Mouse (Mus musculus) limb, embryonic 15.5 days (tissue): ENCODE data around the gene Rplp0. TPM values are rescaled to one million over a fixed set of nuclear protein-coding genes. Genes with fewer than 3 reads are reported as not detected.

Source experiments
- ATAC-seq: fragments of 200-750 bp; cut with Nextera tagmentation; 2 replicates; pipeline ENCODE4 v1.8.0; 2017; ENCODE audit warnings: low read depth, moderate TSS enrichment; ENCODE audit not compliant: insufficient number of reproducible peaks, low FRiP score, low TSS enrichment
- H3K27ac ChIP-seq: fragments of 300-500 bp; sonication (generic); 2 replicates; pipeline ENCODE4 v1.5.1; 2015; ENCODE audit warnings: moderate library complexity, mild to moderate bottlenecking, inconsistent platforms
- H3K27me3 ChIP-seq: fragments of 300-500 bp; sonication (generic); 2 replicates; pipeline ENCODE4 v1.6.1; 2015; ENCODE audit warnings: inconsistent platforms
- H3K36me3 ChIP-seq: fragments of 300-500 bp; sonication (generic); 2 replicates; pipeline ENCODE4 v1.6.1; 2015; ENCODE audit warnings: inconsistent platforms
- H3K4me1 ChIP-seq: fragments of 300-500 bp; sonication (generic); 2 replicates; pipeline ENCODE4 v1.6.1; 2015; ENCODE audit warnings: inconsistent platforms
- H3K4me2 ChIP-seq: fragments of 300-500 bp; sonication (generic); 2 replicates; pipeline ENCODE4 v1.6.1; 2015; ENCODE audit warnings: mild to moderate bottlenecking, inconsistent platforms
- H3K4me3 ChIP-seq: fragments of 300-500 bp; sonication (generic); 2 replicates; pipeline ENCODE4 v1.5.1; 2015; ENCODE audit warnings: mild to moderate bottlenecking, inconsistent platforms
- H3K9ac ChIP-seq: fragments of 300-500 bp; sonication (generic); 2 replicates; pipeline ENCODE4 v1.6.1; 2015; ENCODE audit warnings: inconsistent platforms
- H3K9me3 ChIP-seq: fragments of 300-500 bp; sonication (generic); 2 replicates; pipeline ENCODE4 v1.6.1; 2016; ENCODE audit warnings: inconsistent platforms
- WGBS: fragments of 180-500 bp; shearing (Covaris S2); methylation state at CpG from one replicate; pipeline ENCODE4 v1.1.7; 2015; 5-methylcytosine and 5-hydroxymethylcytosine counted together
- polyA plus RNA-seq: library from polyadenylated mRNA; unstranded; fragments of >200 nt; fragmentation: Nextera tagmentation; extraction: Ambion mirVana; gene quantifications from 2 replicates; pipeline ENCODE4 v1.2.1, GENCODE M21; 2015

Gene Rplp0
- polyA plus RNA-seq, result 1,505 and 1,752 TPM in 2 replicates

DNA sequence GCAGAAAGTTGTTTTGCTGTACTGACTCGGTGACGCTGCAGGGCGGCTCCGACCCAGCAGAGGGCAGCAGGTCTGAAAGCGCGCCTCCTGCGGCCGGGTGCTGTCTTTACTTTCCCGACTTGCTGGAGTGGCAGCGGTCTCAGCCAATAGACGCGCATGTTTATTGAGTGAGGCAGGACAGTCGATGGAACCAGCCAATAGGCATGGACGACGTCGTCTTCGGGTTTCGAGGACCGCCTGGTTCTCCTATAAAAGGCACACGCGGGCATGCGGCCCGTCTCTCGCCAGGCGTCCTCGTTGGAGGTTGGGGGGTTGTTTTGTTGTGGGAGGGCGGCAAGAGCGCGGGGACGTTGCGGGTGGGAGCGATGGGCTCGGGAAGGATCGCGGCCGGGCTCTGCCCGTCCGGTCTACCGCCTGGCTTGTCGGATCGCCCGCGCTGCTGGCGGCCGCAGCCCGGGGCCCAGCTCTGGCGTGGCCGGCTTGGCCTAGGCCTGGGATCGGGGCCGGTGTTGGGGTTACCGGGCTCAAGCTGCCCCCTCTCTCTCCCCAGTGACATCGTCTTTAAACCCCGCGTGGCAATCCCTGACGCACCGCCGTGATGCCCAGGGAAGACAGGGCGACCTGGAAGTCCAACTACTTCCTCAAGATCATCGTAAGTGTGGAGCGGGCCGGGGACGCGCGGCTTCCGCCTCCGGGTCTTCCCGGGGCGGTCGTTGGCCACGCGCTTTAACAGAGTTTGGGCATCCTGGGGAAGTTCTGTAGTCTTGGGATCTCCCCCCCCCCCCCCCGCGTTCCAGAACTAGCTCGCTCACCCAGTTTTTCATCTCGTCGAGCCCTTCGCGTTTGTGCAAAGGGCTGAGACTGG is at the start of gene Rplp0:
Gene Rplp0, plus strand, starts transcription at position 231 of the 865 bp plus-strand sequence.
- Histone ChIP-seq H3K27me3 (no peaks in the 10 kb centered on the region), H3K36me3 (peaks cover 51% of the 10 kb centered on the region), H3K4me2 (peak within 1 kb of the TSS; percentile 62), H3K27ac (peak within 1 kb of the TSS; percentile 90), H3K9ac (peak within 1 kb of the TSS; percentile 99), H3K4me1 (peaks cover 28% of the 10 kb centered on the region), H3K4me3 (peak within 1 kb of the TSS; percentile 85), H3K9me3 (no peaks in the 10 kb centered on the region)
- peak; percentile 96 for ATAC-seq
- under 1% methylated on average over 75 of the region's 78 CpGs for whole genome bisulfite sequencing

DNA sequence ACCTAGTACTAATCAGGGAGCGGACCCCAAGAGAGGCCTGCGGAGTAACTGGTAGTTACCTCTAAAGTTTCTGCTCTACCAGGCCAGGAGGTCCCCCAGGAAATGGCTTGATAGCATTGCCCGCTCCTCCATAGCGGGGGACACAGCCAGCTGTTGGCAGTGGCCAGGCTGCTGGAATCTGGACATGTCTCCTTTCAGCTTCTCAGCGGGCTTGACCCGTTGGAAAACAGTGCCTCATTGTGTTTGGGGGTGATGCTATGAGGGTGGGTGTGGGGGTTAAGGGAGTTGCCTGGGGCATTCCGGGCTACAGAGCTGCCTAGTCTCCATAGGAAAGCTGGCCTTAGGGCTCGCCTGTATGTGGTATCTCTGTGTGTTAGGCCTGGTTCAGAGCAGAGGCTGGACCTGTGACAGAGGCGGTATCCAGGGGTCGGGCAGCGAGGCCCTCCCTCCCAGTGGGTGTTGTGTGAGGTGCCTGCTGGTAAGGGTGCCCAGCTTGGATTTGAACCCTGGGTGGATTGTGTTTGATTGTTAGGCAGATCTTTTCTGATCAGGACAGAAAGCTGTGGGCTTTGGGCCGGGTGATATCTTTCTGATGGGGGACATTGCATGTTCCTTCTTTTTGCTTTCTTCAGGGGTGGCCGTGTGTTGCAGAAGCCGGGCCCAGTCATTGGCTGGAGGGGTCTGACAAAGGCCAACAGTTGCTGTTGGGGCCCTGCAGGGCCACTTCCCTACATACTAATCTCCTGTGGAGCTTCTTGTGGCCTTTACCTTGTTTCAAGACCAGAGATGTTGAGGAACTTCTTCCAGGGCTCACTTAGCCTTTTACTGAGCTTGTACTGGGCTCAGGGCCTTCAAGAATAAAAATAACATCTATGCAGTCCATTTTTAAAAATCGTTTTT is 49.2 kb upstream of the Rplp0 start:
- Histone ChIP-seq H3K27ac (peak overlapping the region; percentile 79), H3K4me2 (peak overlapping the region; percentile 75), H3K9me3 (no peaks in the 10 kb centered on the region), H3K9ac (0 out of 2 replicates have a peak overlapping the region, but pooled peaks have one; percentile 12), H3K4me3 (peak overlapping the region; percentile 91), H3K36me3 (peaks cover 7% of the 10 kb centered on the region; the same call in 1 of the 2 replicates), H3K27me3 (no peaks in the 10 kb centered on the region), H3K4me1 (peaks cover 64% of the 10 kb centered on the region)
- no peak for ATAC-seq
- 67% methylated on average over 15 of the region's 15 CpGs for WGBS

DNA sequence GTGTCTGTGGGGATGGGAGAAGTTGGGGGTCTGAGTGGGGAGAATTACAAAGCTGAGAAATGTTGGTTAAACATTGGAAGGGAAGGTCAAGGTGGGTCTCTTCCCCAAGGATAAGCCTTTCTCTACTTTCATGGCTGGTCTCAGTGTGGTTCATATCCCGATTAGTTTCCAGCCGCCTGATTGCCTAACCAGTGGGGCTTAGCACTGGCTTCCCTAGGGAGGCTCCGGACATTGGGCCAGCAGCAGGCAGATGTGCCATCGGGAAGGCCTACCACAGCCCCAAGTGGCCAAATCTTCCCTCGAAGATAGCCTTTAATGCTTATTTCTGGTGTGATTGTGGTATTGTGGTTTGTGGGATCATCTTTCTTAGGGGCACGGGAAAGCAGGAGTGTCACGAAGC is 46.9 kb upstream of the Rplp0 start:
- Histone ChIP-seq H3K36me3 (peaks cover 13% of the 10 kb centered on the region; the same call in 1 of the 2 replicates), H3K4me1 (peaks cover 74% of the 10 kb centered on the region), H3K4me3 (no peak overlapping the region), H3K9ac (no peak overlapping the region), H3K9me3 (no peaks in the 10 kb centered on the region), H3K27ac (no peak overlapping the region), H3K27me3 (no peaks in the 10 kb centered on the region), H3K4me2 (no peak overlapping the region)
- no peak for ATAC-seq
- WGBS, result 90% methylated on average over 7 of the region's 7 CpGs

DNA sequence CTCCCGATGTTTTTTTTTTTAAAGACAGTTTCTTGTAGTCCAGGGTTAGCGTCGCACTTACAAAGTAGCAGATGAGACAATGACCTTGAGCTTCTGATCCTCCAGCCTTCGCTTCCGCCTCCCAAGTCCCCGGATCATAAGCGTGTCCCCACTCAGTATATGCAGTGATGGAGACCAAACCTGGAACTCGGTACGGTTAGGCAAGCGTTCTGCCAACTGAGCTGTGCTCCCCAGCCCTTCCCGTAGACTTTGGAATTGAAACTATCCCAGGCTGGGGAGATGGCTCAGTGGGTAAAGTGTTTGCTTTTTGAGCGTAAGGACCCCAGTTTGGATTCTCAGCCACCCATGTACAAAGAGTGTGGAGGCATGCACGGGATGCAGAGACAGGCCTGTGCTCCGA is 46.0 kb upstream of the Rplp0 start:
- Histone ChIP-seq H3K4me1 (peaks cover 65% of the 10 kb centered on the region), H3K9me3 (no peaks in the 10 kb centered on the region), H3K27ac (no peak overlapping the region), H3K9ac (no peak overlapping the region), H3K27me3 (no peaks in the 10 kb centered on the region), H3K4me3 (no peak overlapping the region), H3K4me2 (no peak overlapping the region), H3K36me3 (peaks cover 13% of the 10 kb centered on the region; the same call in 1 of the 2 replicates)
- ATAC-seq, result no peak
- 95% methylated on average over 14 of the region's 14 CpGs for WGBS

DNA sequence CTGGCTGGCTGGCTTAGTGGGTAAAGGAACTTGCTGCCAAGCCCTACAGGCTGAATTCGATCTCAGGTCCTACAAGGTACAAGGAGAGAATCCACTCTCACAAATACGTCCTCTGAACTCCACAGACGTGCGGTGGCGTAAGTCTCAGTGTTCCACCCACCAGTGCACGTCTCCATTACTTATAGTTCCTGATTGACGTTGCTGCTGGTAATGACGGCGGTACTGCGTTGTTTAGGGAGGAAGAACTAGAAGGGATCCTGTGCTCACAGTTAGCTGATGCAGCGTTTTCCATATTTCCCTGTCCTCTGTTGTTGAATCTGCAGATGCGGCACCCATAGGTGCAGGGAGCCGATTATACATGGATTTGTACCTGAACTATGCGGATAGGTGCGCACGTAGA is 45.5 kb upstream of the Rplp0 start:
- Histone ChIP-seq H3K27ac (peak overlapping the region; percentile 90), H3K27me3 (no peaks in the 10 kb centered on the region), H3K4me3 (no peak overlapping the region), H3K36me3 (peaks cover 13% of the 10 kb centered on the region; the same call in 1 of the 2 replicates), H3K9me3 (no peaks in the 10 kb centered on the region), H3K4me1 (peaks cover 60% of the 10 kb centered on the region), H3K9ac (no peak overlapping the region), H3K4me2 (no peak overlapping the region)
- no peak for ATAC-seq
- 92% methylated on average over 16 of the region's 16 CpGs for WGBS

- no peak overlapping the region; the same call in 1 of the 2 replicates for H3K4me2 ChIP-seq
- ATAC-seq, result no peak
- H3K36me3 ChIP-seq, result peaks cover 13% of the 10 kb centered on the region; the same call in 1 of the 2 replicates
- H3K4me1 ChIP-seq, result peaks cover 54% of the 10 kb centered on the region
- H3K4me3 ChIP-seq, result no peak overlapping the region
- no peaks in the 10 kb centered on the region for H3K27me3 ChIP-seq
- H3K9ac ChIP-seq, result no peak overlapping the region
- WGBS, result 58% methylated on average over 6 of the region's 6 CpGs
- no peaks in the 10 kb centered on the region for H3K9me3 ChIP-seq
- peak overlapping the region; percentile 90 for H3K27ac ChIP-seq
Measured at GRCm38 (mm10) chr5:115514346-115514745, 44.9 kb upstream of the Rplp0 start.

GRCm38 (mm10) chr5:115514896-115515587 is 44.2 kb upstream of the Rplp0 start:
- Histone ChIP-seq H3K4me1 (peaks cover 48% of the 10 kb centered on the region), H3K9me3 (no peaks in the 10 kb centered on the region), H3K27me3 (no peaks in the 10 kb centered on the region), H3K4me3 (0 out of 2 replicates have a peak overlapping the region, but pooled peaks have one; percentile 5), H3K9ac (no peak overlapping the region), H3K4me2 (peak overlapping the region; percentile 37), H3K36me3 (peaks cover 13% of the 10 kb centered on the region; the same call in 1 of the 2 replicates), H3K27ac (peak overlapping the region; percentile 90)
- 11% methylated on average over 20 of the region's 20 CpGs for WGBS
- peak; percentile 72 for ATAC-seq

DNA sequence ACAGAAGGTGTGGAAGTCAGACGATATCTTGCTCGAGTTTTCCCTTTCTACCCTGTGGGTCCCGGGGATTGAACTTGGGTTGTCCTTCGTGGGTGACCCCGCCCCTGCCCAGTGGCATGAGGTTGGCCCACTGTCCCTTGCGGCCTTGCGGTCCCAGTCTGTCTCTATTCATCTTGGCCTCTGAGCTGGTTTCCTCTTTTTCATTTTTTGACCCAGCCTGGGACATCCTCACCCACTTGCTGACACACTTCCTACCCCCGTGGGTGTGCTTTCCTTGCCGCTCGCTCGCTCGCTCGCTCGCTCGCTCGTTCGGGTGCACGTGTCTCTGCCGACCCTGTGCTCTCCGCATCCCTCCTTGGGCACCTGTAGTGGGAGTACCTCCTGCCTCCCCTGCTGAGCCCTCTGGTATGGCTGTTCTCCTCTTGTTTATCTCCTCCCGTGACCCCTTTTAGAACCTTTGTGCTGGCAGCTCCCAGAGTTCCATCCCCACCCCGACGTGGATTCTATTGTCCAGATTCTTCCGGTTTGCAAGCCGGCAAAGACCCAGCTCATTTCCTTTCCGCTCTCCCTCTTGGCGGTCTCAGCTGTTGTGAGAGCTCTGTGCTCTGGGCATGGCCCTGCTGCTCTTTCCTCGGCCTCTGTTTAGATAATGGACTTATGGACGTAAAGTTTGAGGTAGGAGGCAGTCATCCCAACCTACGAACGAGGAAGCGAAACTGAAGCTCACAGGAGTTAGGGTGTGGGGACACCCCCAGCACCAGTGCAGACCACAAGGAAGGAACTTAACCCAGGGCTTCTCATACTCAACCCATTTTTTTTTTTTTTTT is 43.0 kb upstream of the Rplp0 start:
- no peak for ATAC-seq
- Histone ChIP-seq H3K4me2 (no peak overlapping the region), H3K27me3 (no peaks in the 10 kb centered on the region), H3K36me3 (peaks cover 16% of the 10 kb centered on the region; the same call in 1 of the 2 replicates), H3K4me3 (no peak overlapping the region), H3K4me1 (peaks cover 54% of the 10 kb centered on the region), H3K27ac (peak overlapping the region; percentile 90), H3K9ac (no peak overlapping the region), H3K9me3 (no peaks in the 10 kb centered on the region)
- WGBS, result 83% methylated on average over 32 of the region's 32 CpGs

GRCm38 (mm10) chr5:115516908-115517307 is 42.4 kb upstream of the Rplp0 start:
- H3K27ac ChIP-seq, result no peak overlapping the region
- ATAC-seq, result no peak
- no peaks in the 10 kb centered on the region for H3K27me3 ChIP-seq
- peaks cover 57% of the 10 kb centered on the region for H3K4me1 ChIP-seq
- H3K9me3 ChIP-seq, result no peaks in the 10 kb centered on the region
- no peak overlapping the region for H3K9ac ChIP-seq
- no peak overlapping the region for H3K4me2 ChIP-seq
- whole genome bisulfite sequencing, result 90% methylated on average over 7 of the region's 7 CpGs
- peaks cover 16% of the 10 kb centered on the region; the same call in 1 of the 2 replicates for H3K36me3 ChIP-seq
- H3K4me3 ChIP-seq, result no peak overlapping the region

DNA sequence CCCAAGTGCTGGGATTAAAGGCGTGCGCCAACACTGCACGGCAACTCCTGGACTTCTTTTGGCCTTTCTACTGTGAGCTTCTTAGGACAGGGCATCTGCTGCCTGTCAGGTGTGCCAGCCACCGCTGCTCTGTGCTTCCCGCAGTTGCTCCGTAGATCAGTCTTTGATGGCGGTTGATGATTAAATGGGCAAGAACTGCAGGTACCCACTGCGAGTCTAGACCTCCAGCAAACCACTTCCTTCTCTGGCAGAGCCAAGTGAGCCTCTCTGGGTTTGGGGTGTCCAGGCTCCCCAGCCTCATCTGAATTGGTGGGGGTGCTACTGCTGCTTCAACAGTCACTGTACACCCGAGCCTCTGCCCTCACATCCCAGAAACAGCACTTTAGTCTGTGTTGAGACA is 41.8 kb upstream of the Rplp0 start:
- Histone ChIP-seq H3K27ac (no peak overlapping the region), H3K9ac (no peak overlapping the region), H3K9me3 (no peaks in the 10 kb centered on the region), H3K4me1 (peaks cover 60% of the 10 kb centered on the region), H3K4me3 (no peak overlapping the region), H3K36me3 (peaks cover 16% of the 10 kb centered on the region; the same call in 1 of the 2 replicates), H3K27me3 (no peaks in the 10 kb centered on the region), H3K4me2 (no peak overlapping the region)
- no peak for ATAC-seq
- 79% methylated on average over 9 of the region's 9 CpGs for WGBS
